Mouse (Mus musculus) erythroblast, adult 5-6 weeks (primary cell): ENCODE results near the gene Gnb4. TPM values are rescaled to one million over a fixed set of nuclear protein-coding genes. Genes with fewer than 3 reads are reported as not detected.
A peak's percentile ranks its signal among the peaks of the same experiment; 100 is the strongest.

Experiments
- ATAC-seq: replicated peaks from 2 replicates; pipeline ENCODE4 v1.8.0; 2016; ENCODE audit warnings: moderate number of reproducible peaks, mild to moderate bottlenecking, moderate TSS enrichment, inconsistent platforms; ENCODE audit not compliant: poor library complexity, low FRiP score, severe bottlenecking
- total RNA-seq, 2 experiments: library from RNA; stranded (forward) in 1 of 2; stranded (reverse) in 1 of 2; fragments of 150-400 nt in 1 of 2; fragments of 200-764, 138-1000 nt in 1 of 2; gene quantifications; 2 replicates each; pipeline versions ENCODE4 v1.2.3 to v1.2.4; 2015 to 2017; ENCODE audit warnings: low replicate concordance in 2 of 2

The Gnb4 gene
- total RNA-seq (2015; ENCODE audit: low replicate concordance), result 4.0 and 4.2 TPM in 2 replicates
- 0.51 and 3.8 TPM in 2 replicates for total RNA-seq (2017; ENCODE audit: low replicate concordance)

GRCm38 (mm10) chr3:32616331-32617052 is at the start of gene Gnb4:
Gene Gnb4 (minus strand): TSS chr3:32616585.
- peak; percentile 58 for ATAC-seq

GRCm38 (mm10) chr3:32661556-32661930 is 45.2 kb upstream of the Gnb4 start:
- ATAC-seq, result no peak

- ATAC-seq, result no peak
These were observed 44.6 kb upstream of the Gnb4 start for GRCm38 (mm10) chr3:32660831-32661555.

GRCm38 (mm10) chr3:32660276-32660675 is 43.9 kb upstream of the Gnb4 start:
- ATAC-seq, result no peak

- no peak for ATAC-seq
These were observed 43.1 kb upstream of the Gnb4 start for GRCm38 (mm10) chr3:32659506-32659905.

- ATAC-seq, result no peak
These were observed 42.4 kb upstream of the Gnb4 start for GRCm38 (mm10) chr3:32658821-32659220.

GRCm38 (mm10) chr3:32658401-32658800 is 42.0 kb upstream of the Gnb4 start:
- ATAC-seq, result no peak

- no peak for ATAC-seq
These were observed 40.1 kb upstream of the Gnb4 start for GRCm38 (mm10) chr3:32656398-32656994.

GRCm38 (mm10) chr3:32655994-32656393 is 39.6 kb upstream of the Gnb4 start:
- no peak for ATAC-seq

GRCm38 (mm10) chr3:32652739-32653138 is 36.4 kb upstream of the Gnb4 start:
- no peak for ATAC-seq

- no peak for ATAC-seq
These were observed 32.9 kb upstream of the Gnb4 start for GRCm38 (mm10) chr3:32649284-32649683.

GRCm38 (mm10) chr3:32646918-32647317 is 30.5 kb upstream of the Gnb4 start:
- ATAC-seq, result no peak

- no peak for ATAC-seq
These were observed 28.4 kb upstream of the Gnb4 start for GRCm38 (mm10) chr3:32644751-32645150.

- ATAC-seq, result no peak
These were observed 25.7 kb upstream of the Gnb4 start for GRCm38 (mm10) chr3:32642116-32642515.

GRCm38 (mm10) chr3:32638240-32638639 is 21.9 kb upstream of the Gnb4 start:
- no peak for ATAC-seq

- ATAC-seq, result no peak
These were observed 16.4 kb upstream of the Gnb4 start for GRCm38 (mm10) chr3:32632760-32633264.

- no peak for ATAC-seq
These were observed 13.8 kb upstream of the Gnb4 start for GRCm38 (mm10) chr3:32630210-32630609.

GRCm38 (mm10) chr3:32628141-32628540 is 11.8 kb upstream of the Gnb4 start:
- no peak for ATAC-seq

- no peak for ATAC-seq
These were observed 5.7 kb upstream of the Gnb4 start for GRCm38 (mm10) chr3:32622106-32622505.

GRCm38 (mm10) chr3:32621658-32622057 is 5.3 kb upstream of the Gnb4 start:
- ATAC-seq, result no peak
